Mouse (Mus musculus) liver, embryonic 15.5 days (tissue): ENCODE measurements around the gene Hps4. TPM values are rescaled to one million over a fixed set of nuclear protein-coding genes. Genes with fewer than 3 reads are reported as not detected.

ENCODE experiments used
- ATAC-seq: fragments of 200-750 bp; cut with Nextera tagmentation; 2 replicates; pipeline ENCODE4 v1.8.0; 2017; ENCODE audit warnings: moderate number of reproducible peaks, mild to moderate bottlenecking, moderate library complexity; ENCODE audit not compliant: insufficient read depth
- H3K27ac ChIP-seq: fragments of 300-500 bp; sonication (generic); replicated peaks from 2 replicates; pipeline ENCODE4 v1.5.1; 2015; ENCODE audit warnings: mild to moderate bottlenecking, inconsistent platforms
- H3K27me3 ChIP-seq: fragments of 300-500 bp; sonication (generic); 2 replicates; pipeline ENCODE4 v1.6.1; 2015; ENCODE audit warnings: mild to moderate bottlenecking, inconsistent platforms
- H3K36me3 ChIP-seq: fragments of 300-500 bp; sonication (generic); replicated peaks from 2 replicates; pipeline ENCODE4 v1.6.1; 2015; ENCODE audit warnings: moderate library complexity, mild to moderate bottlenecking, inconsistent platforms
- H3K4me1 ChIP-seq: fragments of 300-500 bp; sonication (generic); replicated peaks from 2 replicates; pipeline ENCODE4 v1.6.1; 2015; ENCODE audit warnings: inconsistent platforms
- H3K4me2 ChIP-seq: fragments of 300-500 bp; sonication (generic); 2 replicates; pipeline ENCODE4 v1.6.1; 2015; ENCODE audit warnings: moderate library complexity, mild to moderate bottlenecking, inconsistent platforms
- H3K4me3 ChIP-seq: fragments of 300-500 bp; sonication (generic); replicated peaks from 2 replicates; pipeline ENCODE4 v1.5.1; 2015; ENCODE audit warnings: mild to moderate bottlenecking, inconsistent platforms
- H3K9ac ChIP-seq: fragments of 300-500 bp; sonication (generic); 2 replicates; pipeline ENCODE4 v1.6.1; 2015; ENCODE audit warnings: moderate library complexity, mild to moderate bottlenecking, inconsistent platforms
- H3K9me3 ChIP-seq: fragments of 300-500 bp; sonication (generic); replicated peaks from 2 replicates; pipeline ENCODE4 v1.6.1; 2016; ENCODE audit warnings: inconsistent platforms
- WGBS: fragments of 180-500 bp; shearing (Covaris S2); methylation state at CpG from one replicate; pipeline ENCODE4 v1.1.7; 2015; ENCODE audit warnings: mixed read lengths; ENCODE audit not compliant: insufficient replicate concordance; 5-methylcytosine and 5-hydroxymethylcytosine counted together
- polyA plus RNA-seq: library from polyadenylated mRNA; unstranded; fragments of >200 nt; fragmentation: Nextera tagmentation; extraction: Ambion mirVana; gene quantifications from 2 replicates; pipeline ENCODE4 v1.2.1, GENCODE M21; 2015

The Hps4 gene
- polyA plus RNA-seq = 10.9 and 13.7 TPM in 2 replicates

DNA sequence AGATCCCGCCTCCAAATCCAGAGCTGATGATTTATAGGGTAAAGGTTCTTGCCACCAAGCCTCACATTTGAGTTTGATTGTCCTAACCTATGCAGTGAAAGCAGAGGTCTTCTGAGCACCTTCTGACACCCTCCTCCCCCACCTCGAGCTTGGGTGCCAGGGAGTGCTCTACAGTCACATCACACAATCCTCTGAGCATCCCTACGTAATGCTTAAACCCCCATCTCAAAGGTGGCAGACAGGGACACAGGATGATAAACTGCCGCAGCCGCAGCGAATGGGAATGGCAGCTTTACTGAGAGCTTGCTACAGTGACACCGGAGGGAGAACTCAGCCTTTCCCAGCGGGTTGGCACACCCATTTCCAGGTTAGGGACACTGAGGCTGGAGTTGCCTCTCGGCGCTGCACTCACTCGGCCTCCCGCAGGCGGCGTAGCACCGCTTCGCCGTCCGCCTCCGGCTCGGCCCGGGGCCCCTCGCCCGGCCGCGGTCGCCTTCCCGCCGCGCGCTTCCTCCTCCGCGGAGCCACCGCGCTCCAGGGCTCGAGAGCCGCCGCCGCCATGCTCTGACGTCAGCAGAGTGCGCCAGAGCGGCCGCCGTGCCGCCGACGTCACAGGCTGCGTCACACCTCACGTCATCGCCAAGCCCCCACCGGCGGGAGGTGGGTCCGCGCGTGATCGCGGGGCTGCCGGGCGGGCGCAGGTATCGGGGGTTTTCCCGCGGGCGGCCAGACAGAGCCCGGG lies at the start of gene Hps4, which contains the start of gene Srrd:
TSS of gene Hps4 (plus strand) at position 621 of the 742 bp plus-strand sequence.
TSS of gene Srrd (minus strand) at position 578 of the 742 bp plus-strand sequence.
- Histone ChIP-seq H3K4me2 (peak within 1 kb of the TSS; percentile 75), H3K27ac (peak within 1 kb of the TSS; percentile 79), H3K4me3 (peak within 1 kb of the TSS; percentile 93), H3K4me1 (peaks cover 55% of the 10 kb centered on the region), H3K36me3 (peaks cover 33% of the 10 kb centered on the region), H3K27me3 (no peaks in the 10 kb centered on the region), H3K9me3 (no peaks in the 10 kb centered on the region), H3K9ac (peak within 1 kb of the TSS; percentile 73)
- 2% methylated on average over 64 of the region's 64 CpGs for WGBS
- peak; percentile 70 for ATAC-seq

DNA sequence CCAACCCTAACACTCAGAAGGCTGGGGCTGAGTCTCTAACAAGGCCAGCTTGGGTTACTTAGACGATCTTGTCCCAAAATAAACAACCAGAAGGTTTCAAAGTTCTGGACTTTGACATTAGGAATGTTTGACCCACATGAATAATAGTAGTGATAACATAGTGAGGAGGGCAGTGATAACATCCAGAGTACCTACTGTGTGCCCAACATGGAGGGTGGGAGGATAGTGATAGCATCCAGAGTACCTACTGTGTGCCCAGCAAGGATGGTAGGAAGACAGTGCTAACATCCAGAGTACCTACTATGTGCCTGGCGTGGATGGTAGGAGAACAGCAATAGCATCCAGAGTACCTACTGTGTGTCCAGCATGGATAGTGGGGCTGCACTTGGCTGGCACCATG lies 49.1 kb upstream of the Hps4 start:
- H3K4me3 ChIP-seq = no peak overlapping the region
- H3K9me3 ChIP-seq = no peaks in the 10 kb centered on the region
- H3K4me1 ChIP-seq = peaks cover 96% of the 10 kb centered on the region
- 53% methylated on average over 2 of the region's 2 CpGs for WGBS
- 0 out of 2 replicates have a peak overlapping the region, but pooled peaks have one; percentile 73 for H3K27ac ChIP-seq
- H3K4me2 ChIP-seq = no peak overlapping the region
- no peak overlapping the region for H3K9ac ChIP-seq
- no peaks in the 10 kb centered on the region for H3K36me3 ChIP-seq
- ATAC-seq = no peak
- H3K27me3 ChIP-seq = no peaks in the 10 kb centered on the region

DNA sequence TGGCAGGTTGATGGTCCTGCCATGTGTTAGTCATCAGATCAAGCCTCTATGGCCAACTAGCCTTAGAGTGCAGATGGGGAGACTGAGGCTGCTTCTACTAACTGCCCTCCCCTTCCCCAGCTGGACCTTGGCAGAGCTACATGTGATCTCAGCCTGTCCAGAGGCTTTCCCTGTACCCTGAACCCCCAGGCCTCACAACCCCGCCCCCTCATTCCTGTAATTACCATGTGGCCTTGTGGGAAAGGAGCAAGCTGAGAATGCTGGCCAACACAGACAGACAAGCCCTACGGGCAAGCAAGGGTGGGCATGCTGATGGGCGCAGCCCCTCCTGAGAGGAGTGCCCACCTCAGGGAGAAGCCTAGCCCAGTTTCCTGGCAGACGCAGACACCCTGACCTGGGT lies 48.2 kb upstream of the Hps4 start:
- ATAC-seq = no peak
- H3K4me2 ChIP-seq = peak overlapping the region; percentile 18; the same call in 1 of the 2 replicates
- H3K27me3 ChIP-seq = no peaks in the 10 kb centered on the region
- H3K9me3 ChIP-seq = no peaks in the 10 kb centered on the region
- 58% methylated on average over 4 of the region's 4 CpGs for WGBS
- peak overlapping the region; percentile 73 for H3K27ac ChIP-seq
- H3K9ac ChIP-seq = no peak overlapping the region
- H3K4me3 ChIP-seq = no peak overlapping the region
- H3K36me3 ChIP-seq = no peaks in the 10 kb centered on the region
- peaks cover 98% of the 10 kb centered on the region for H3K4me1 ChIP-seq

DNA sequence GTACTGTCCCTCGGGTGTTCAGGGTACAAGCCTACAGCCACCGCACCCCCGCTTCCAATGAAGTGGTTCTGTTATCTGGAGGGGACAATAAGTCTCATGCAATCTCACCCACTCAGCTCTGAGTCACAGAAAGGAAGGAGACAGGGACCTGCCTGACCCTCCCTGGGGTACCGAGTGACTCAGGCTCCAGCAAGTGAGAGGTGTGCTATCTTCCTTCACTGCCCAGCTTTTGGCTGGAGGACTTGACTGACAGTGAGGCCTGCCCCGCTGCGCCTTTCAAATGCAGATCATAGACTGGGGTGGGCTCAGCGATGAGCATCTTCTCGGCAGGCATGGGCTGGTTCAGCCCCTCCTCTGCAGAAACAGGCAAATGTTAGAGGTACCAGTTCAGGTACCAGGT lies 47.7 kb upstream of the Hps4 start:
- Histone ChIP-seq H3K27me3 (no peaks in the 10 kb centered on the region), H3K27ac (peak overlapping the region; percentile 73; the same call in 1 of the 2 replicates), H3K9me3 (no peaks in the 10 kb centered on the region), H3K4me1 (peaks cover 97% of the 10 kb centered on the region), H3K4me2 (no peak overlapping the region), H3K9ac (no peak overlapping the region), H3K36me3 (no peaks in the 10 kb centered on the region), H3K4me3 (no peak overlapping the region)
- peak; percentile 9; the same call in 1 of the 2 replicates for ATAC-seq
- 33% methylated on average over 8 of the region's 8 CpGs for WGBS

DNA sequence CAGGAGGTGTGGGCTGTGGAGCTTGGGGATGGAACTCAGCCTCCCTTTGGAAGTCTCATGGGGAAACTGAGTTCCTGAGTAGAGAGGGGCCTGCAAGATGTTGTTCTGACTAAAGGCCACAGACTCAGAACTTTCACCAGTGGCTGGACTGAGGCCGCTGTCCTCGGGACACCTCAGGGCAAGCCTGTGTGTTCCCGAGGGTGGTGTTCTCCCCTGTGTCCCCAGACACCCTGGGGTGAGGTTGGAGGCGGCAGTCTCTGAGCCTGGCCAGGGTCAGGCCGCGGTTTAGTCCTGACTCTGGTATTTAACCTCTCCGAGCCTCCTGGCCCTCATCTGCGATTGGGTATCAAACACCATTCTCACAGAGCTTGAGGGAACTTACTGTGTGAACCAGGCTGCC lies 47.3 kb upstream of the Hps4 start:
- H3K4me3 ChIP-seq = no peak overlapping the region
- no peaks in the 10 kb centered on the region for H3K27me3 ChIP-seq
- H3K4me1 ChIP-seq = peaks cover 97% of the 10 kb centered on the region
- no peak for ATAC-seq
- H3K4me2 ChIP-seq = no peak overlapping the region
- H3K27ac ChIP-seq = peak overlapping the region; percentile 73; the same call in 1 of the 2 replicates
- 62% methylated on average over 8 of the region's 8 CpGs for WGBS
- H3K9me3 ChIP-seq = no peaks in the 10 kb centered on the region
- H3K36me3 ChIP-seq = no peaks in the 10 kb centered on the region
- H3K9ac ChIP-seq = no peak overlapping the region

DNA sequence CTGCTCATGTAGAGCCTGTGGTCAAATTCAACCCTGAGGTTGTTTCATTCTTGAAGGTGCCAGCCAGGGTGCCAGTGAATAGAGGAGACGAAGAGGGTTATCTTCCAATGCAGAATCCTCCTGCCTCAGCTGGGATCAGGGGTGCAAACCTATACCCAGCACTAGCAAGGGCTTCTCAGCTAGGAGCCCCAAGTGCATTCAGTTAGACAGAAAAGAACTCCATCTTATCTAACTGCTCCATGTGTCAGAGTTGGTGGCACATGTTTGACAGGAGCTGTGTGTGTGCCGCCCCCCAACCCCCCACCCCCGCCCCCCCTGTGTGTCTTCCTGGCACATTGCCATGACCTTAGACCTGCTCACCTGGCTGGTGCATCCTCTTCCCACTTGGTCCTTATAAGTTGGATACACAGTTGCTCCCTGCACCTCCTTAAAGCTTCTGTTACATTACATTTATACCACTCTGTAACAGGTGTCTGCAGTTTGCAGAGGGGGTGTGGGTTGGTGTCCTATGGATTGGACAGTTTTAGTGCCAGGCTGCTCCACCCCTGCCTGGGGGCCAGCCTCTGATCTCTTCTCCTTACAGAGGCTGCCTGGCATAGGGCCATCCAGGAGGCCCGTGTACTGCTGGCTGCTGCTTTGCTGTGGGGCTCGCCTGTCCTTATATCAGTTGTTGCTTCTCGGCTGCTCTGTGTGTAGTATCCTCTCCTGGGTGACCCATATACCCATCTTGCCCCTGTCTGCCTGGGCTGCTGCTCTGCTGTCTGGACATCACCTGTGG lies 46.3 kb upstream of the Hps4 start:
- Histone ChIP-seq H3K36me3 (no peaks in the 10 kb centered on the region; the same call in 1 of the 2 replicates), H3K9me3 (no peaks in the 10 kb centered on the region), H3K9ac (no peak overlapping the region; the same call in 1 of the 2 replicates), H3K27ac (peak overlapping the region; percentile 73), H3K4me2 (peak overlapping the region; percentile 35), H3K4me3 (no peak overlapping the region), H3K4me1 (peaks cover 98% of the 10 kb centered on the region), H3K27me3 (no peaks in the 10 kb centered on the region)
- peak; percentile 64 for ATAC-seq
- 9% methylated on average over 6 of the region's 6 CpGs for WGBS

DNA sequence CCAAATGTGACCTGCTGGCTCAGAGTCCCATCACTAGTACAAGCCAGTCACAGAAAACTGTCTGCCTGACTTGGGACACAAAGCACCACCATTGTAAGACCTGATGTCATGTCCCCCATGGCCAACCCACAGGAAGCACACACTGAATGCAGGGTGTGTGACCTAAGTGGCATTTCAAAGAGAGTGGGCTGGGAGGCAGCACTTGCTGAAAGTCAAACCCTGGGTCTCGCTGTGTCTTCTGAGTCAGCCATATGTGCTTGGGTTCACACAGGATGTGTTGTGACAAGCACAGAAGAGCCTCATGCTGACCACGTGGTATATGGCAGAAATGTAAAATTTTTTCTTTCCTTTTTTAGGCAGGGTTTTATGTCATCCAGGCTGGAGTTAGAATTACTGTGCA lies 45.6 kb upstream of the Hps4 start:
- no peak for ATAC-seq
- H3K36me3 ChIP-seq = peaks cover 2% of the 10 kb centered on the region; the same call in 1 of the 2 replicates
- H3K9me3 ChIP-seq = no peaks in the 10 kb centered on the region
- H3K27me3 ChIP-seq = no peaks in the 10 kb centered on the region
- no peak overlapping the region for H3K4me3 ChIP-seq
- H3K27ac ChIP-seq = peak overlapping the region; percentile 73
- no peak overlapping the region; the same call in 1 of the 2 replicates for H3K9ac ChIP-seq
- H3K4me1 ChIP-seq = peaks cover 99% of the 10 kb centered on the region
- peak overlapping the region; percentile 35 for H3K4me2 ChIP-seq
- WGBS = 37% methylated on average over 2 of the region's 2 CpGs

DNA sequence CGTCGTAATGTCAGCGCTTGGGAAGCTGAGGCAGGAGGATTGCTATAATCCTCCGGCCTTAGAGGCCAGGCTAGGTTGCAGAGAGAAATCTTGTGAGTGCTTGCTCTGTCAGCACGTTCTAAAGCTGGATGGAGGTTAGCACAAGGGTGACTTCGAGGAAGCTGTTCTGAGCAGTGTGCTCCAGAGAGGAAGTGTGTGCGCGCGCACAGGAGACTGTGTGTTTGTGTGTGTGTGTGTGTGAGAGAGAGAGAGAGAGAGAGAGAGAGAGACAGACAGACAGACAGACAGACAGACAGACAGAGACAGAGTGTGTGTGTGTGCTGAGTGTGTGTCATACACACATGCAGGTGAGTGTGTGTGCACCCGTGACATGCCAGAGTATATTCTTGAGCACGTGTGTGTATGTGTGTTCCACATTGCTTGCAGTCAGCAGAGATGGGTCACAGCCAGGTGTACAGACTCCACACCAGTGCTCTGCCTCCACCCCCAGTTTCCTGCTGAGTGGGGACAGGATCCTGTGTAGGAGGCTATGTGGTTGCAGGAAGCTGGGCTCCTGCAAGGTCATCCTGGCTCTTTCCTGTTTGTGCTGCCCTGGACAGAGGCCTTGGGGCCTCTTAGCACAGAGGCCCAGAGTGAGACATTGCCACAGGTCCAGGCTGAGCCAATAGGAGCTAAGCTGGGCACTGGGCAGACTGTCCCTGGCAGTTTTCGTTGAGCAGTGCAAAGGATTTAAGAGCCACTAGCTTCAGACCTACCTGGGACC lies 44.5 kb upstream of the Hps4 start:
- Histone ChIP-seq H3K4me2 (no peak overlapping the region), H3K27me3 (no peaks in the 10 kb centered on the region)
- WGBS = 49% methylated on average over 12 of the region's 12 CpGs

DNA sequence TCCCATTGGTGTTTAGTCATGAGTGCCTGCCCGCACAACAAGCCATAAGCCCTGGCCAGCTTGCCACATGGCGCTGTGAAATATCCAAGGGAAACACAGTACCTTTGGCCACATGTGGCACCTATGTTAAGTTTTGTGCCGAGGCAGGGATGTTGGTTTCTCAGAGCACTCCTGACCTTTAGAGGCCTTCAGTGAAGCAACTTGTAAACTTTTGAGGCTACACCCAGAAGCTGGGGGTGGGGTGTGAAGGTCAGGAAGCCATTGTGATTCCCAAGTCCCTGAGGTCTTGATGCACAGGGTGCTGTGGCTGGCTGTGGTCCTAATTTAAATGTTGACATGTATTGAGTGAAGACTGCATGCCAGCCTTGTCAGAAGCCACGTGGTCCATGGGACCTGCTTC lies 43.5 kb upstream of the Hps4 start:
- H3K9ac ChIP-seq = no peak overlapping the region
- peaks cover 87% of the 10 kb centered on the region for H3K4me1 ChIP-seq
- no peak overlapping the region for H3K4me2 ChIP-seq
- H3K27ac ChIP-seq = peak overlapping the region; percentile 73; the same call in 1 of the 2 replicates
- WGBS = 69% methylated on average over 4 of the region's 4 CpGs
- no peaks in the 10 kb centered on the region for H3K27me3 ChIP-seq
- H3K36me3 ChIP-seq = peaks cover 6% of the 10 kb centered on the region
- no peak overlapping the region for H3K4me3 ChIP-seq
- no peaks in the 10 kb centered on the region for H3K9me3 ChIP-seq
- no peak for ATAC-seq

More for the DNA sequence above, 44.5 kb upstream of the Hps4 start:
- Histone ChIP-seq H3K4me1 (peaks cover 97% of the 10 kb centered on the region), H3K27ac (peak overlapping the region; percentile 73), H3K9me3 (no peaks in the 10 kb centered on the region), H3K36me3 (peaks cover 4% of the 10 kb centered on the region; the same call in 1 of the 2 replicates), H3K9ac (no peak overlapping the region), H3K4me3 (no peak overlapping the region)
- 0 out of 2 replicates have a peak, but pooled peaks have one; percentile 19 for ATAC-seq

DNA sequence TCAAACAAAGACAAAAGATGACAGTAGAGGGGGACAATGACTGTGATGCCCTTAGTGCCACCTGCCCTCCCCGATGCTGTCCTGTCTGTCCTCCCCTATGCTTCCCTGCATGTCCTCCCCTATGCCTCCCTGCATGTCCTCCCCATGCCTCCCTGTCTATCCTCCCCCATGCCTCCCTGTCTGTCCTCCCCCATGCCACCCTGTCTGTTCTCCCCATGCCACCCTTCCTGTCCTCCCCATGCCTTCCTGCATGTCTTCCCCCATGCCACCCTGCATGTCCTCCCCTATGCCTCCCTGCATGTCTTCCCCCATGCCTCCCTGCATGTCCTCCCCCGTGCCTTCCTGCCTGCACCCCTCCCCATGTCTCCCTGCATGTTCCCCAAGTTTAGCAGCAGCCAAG lies 42.8 kb upstream of the Hps4 start:
- Histone ChIP-seq H3K27ac (0 out of 2 replicates have a peak overlapping the region, but pooled peaks have one; percentile 72), H3K9me3 (no peaks in the 10 kb centered on the region), H3K4me1 (peaks cover 80% of the 10 kb centered on the region), H3K4me2 (no peak overlapping the region), H3K27me3 (no peaks in the 10 kb centered on the region), H3K9ac (no peak overlapping the region), H3K36me3 (peaks cover 13% of the 10 kb centered on the region), H3K4me3 (no peak overlapping the region)
- WGBS = 59% methylated on average over 2 of the region's 2 CpGs
- no peak for ATAC-seq
